Mouse (Mus musculus): Measurements from ENCODE around the gene Atp13a1.

- no peak for TF ChIP-seq CTCF (IDR thresholded peaks at IDR 0.05; ENCODE audit: borderline replicate concordance, control insufficient read depth, extremely low read depth, insufficient read depth, low read length, poor library complexity)
- no peak for TF ChIP-seq POLR2A (IDR thresholded peaks at IDR 0.05; ENCODE audit: control insufficient read depth, extremely low read depth, insufficient read depth, low read length, poor library complexity)
These were observed 19.7 kb upstream of the Atp13a1 start for GRCm38 (mm10) chr8:69771221-69771620.

All from thymus, adult 2 months (tissue).